In genomic region chr11:116878454-116878853, GRCm38 (mm10) we compare ENCODE assay signal across 28 mouse cellular contexts. TPM values are rescaled to one million over a fixed set of nuclear protein-coding genes. Genes with fewer than 3 reads are reported as not detected.
A peak's percentile ranks its signal among the peaks of the same experiment; 100 is the strongest.
DNase-seq lines count a peak whose midpoint lies in the region; ATAC-seq and TF ChIP-seq lines count a peak whose summit lies in the region.
"Had no signal": no experiment of that assay in that cellular context is flagged by ENCODE, and none has a peak within 500 bp of the region (broad histone marks: within the 10 kb centered on the region; RNA-seq: fewer than 3 reads in every experiment).

No protein-coding gene starts in this region.

- peaks cover 18% of the 10 kb centered on the region for H3K36me3 ChIP-seq in kidney, embryonic 15.5 days
- H3K36me3 ChIP-seq in kidney, adult 2 months (ENCODE audit: control insufficient read depth, insufficient read depth, low read length): no peaks in the 10 kb centered on the region; the same call in 1 of the 2 replicates
- H3K36me3 ChIP-seq in intestine, embryonic 16.5 days (ENCODE audit: control insufficient read depth, insufficient read depth, low read length): 0 out of 2 replicates have a peak, but pooled peaks cover 9% of the 10 kb centered on the region
- H3K36me3 ChIP-seq in stomach, embryonic 14.5 days (ENCODE audit: control insufficient read depth, insufficient read depth, low read length): peaks cover 12% of the 10 kb centered on the region
- H3K36me3 ChIP-seq in forebrain, postnatal 0 days (ENCODE audit: insufficient read depth): peaks cover 22% of the 10 kb centered on the region

- H3K9ac ChIP-seq in kidney, embryonic 15.5 days: no peak overlapping the region
- H3K9ac ChIP-seq in intestine, embryonic 16.5 days (ENCODE audit: low read depth, low read length): no peak overlapping the region
- no peak overlapping the region for H3K9ac ChIP-seq in stomach, embryonic 14.5 days (replicated peaks; ENCODE audit: low read depth, low read length)
- no peak overlapping the region for H3K9ac ChIP-seq in forebrain, postnatal 0 days
- H3K9ac ChIP-seq: embryonic facial prominence, embryonic 13.5 days; heart, embryonic 13.5 days; hindbrain, embryonic 14.5 days; limb, embryonic 15.5 days; liver, embryonic 13.5 days; midbrain, embryonic 13.5 days had no signal

- H3K27me3 ChIP-seq in kidney, embryonic 15.5 days: no peaks in the 10 kb centered on the region
- H3K27me3 ChIP-seq in kidney, adult 2 months (replicated peaks; ENCODE audit: control insufficient read depth, insufficient read depth, low read length): no peaks in the 10 kb centered on the region
- no peaks in the 10 kb centered on the region for H3K27me3 ChIP-seq in intestine, embryonic 16.5 days (replicated peaks; ENCODE audit: control insufficient read depth, insufficient read depth, low read length)
- no peaks in the 10 kb centered on the region for H3K27me3 ChIP-seq in stomach, embryonic 14.5 days (ENCODE audit: control insufficient read depth, insufficient read depth, low read length)
- H3K27me3 ChIP-seq in forebrain, postnatal 0 days (ENCODE audit: insufficient read depth, low read length): no peaks in the 10 kb centered on the region
- H3K27me3 ChIP-seq: embryonic facial prominence, embryonic 13.5 days; heart, embryonic 13.5 days; limb, embryonic 15.5 days; liver, embryonic 13.5 days; midbrain, embryonic 13.5 days had no signal

- H3K4me1 ChIP-seq in kidney, embryonic 15.5 days: no peaks in the 10 kb centered on the region
- H3K4me1 ChIP-seq in kidney, adult 2 months (ENCODE audit: control insufficient read depth, insufficient read depth, low read length): no peaks in the 10 kb centered on the region
- H3K4me1 ChIP-seq in intestine, embryonic 16.5 days (ENCODE audit: control insufficient read depth, insufficient read depth, low read length): no peaks in the 10 kb centered on the region
- H3K4me1 ChIP-seq in stomach, embryonic 14.5 days (ENCODE audit: control insufficient read depth, insufficient read depth, low read length): no peaks in the 10 kb centered on the region
- H3K4me1 ChIP-seq in forebrain, postnatal 0 days (ENCODE audit: insufficient read depth): no peaks in the 10 kb centered on the region
- H3K4me1 ChIP-seq: heart, embryonic 13.5 days; limb, embryonic 15.5 days; liver, embryonic 13.5 days; midbrain, embryonic 13.5 days had no signal

- 82% methylated on average over 8 of the region's 8 CpGs for WGBS in kidney, embryonic 15.5 days
- 75% methylated on average over 8 of the region's 8 CpGs for WGBS in kidney, adult 2 months
- WGBS in intestine, embryonic 16.5 days: 85% methylated on average over 8 of the region's 8 CpGs
- WGBS in stomach, embryonic 14.5 days: 84% methylated on average over 8 of the region's 8 CpGs
- WGBS in forebrain, postnatal 0 days: 90% methylated on average over 8 of the region's 8 CpGs

- H3K9me3 ChIP-seq in kidney, embryonic 15.5 days (replicated peaks): no peaks in the 10 kb centered on the region
- H3K9me3 ChIP-seq in intestine, embryonic 16.5 days (ENCODE audit: control insufficient read depth, low read length): no peaks in the 10 kb centered on the region
- H3K9me3 ChIP-seq in stomach, embryonic 14.5 days (ENCODE audit: control insufficient read depth, low read depth, low read length): no peaks in the 10 kb centered on the region
- no peaks in the 10 kb centered on the region for H3K9me3 ChIP-seq in forebrain, postnatal 0 days (ENCODE audit: low read length)
- H3K9me3 ChIP-seq: embryonic facial prominence, embryonic 13.5 days; heart, embryonic 13.5 days; limb, embryonic 10.5 days; limb, embryonic 15.5 days; liver, embryonic 13.5 days; midbrain, embryonic 13.5 days had no signal

- no peak overlapping the region for H3K4me3 ChIP-seq in kidney, embryonic 15.5 days (replicated peaks)
- no peak overlapping the region for H3K4me3 ChIP-seq in kidney, adult 2 months (ENCODE audit: insufficient read depth, low read depth, low read length)
- no peak overlapping the region for H3K4me3 ChIP-seq in intestine, embryonic 16.5 days (ENCODE audit: low read length)
- no peak overlapping the region for H3K4me3 ChIP-seq in stomach, embryonic 14.5 days (ENCODE audit: low read depth, low read length)
- H3K4me3 ChIP-seq in forebrain, postnatal 0 days (ENCODE audit: low read depth, low read length): no peak overlapping the region
- H3K4me3 ChIP-seq: embryonic facial prominence, embryonic 13.5 days; erythroblast, embryonic 14.5 days; heart, embryonic 13.5 days; limb, embryonic 10.5 days; limb, embryonic 15.5 days; liver, embryonic 13.5 days; midbrain, embryonic 13.5 days had no signal

- no peak for TF ChIP-seq POLR2A in kidney, adult 2 months (IDR thresholded peaks at IDR 0.05; ENCODE audit: low read depth, low read length)

- ATAC-seq in kidney, embryonic 15.5 days (replicated peaks; ENCODE audit: low FRiP score): no peak
- ATAC-seq in intestine, embryonic 16.5 days: 0 out of 2 replicates have a peak, but pooled peaks have one; percentile 21
- ATAC-seq in stomach, embryonic 14.5 days (ENCODE audit: insufficient number of reproducible peaks, insufficient read depth, low FRiP score, low read depth): 0 out of 2 replicates have a peak, but pooled peaks have one; percentile 33
- ATAC-seq in forebrain, postnatal 0 days: no peak
- ATAC-seq: CD4-positive, CD25-positive, alpha-beta regulatory T cell, adult 4 months; forebrain, embryonic 16.5 days; midbrain, embryonic 13.5 days had no signal

- TF ChIP-seq CTCF in kidney, adult 2 months (conservative IDR thresholded peaks at IDR 0.05; ENCODE audit: insufficient read depth, insufficient read length, low read depth, low read length): no peak
- TF ChIP-seq CTCF in forebrain, postnatal 0 days (IDR thresholded peaks at IDR 0.05; ENCODE audit: low read depth): no peak

- peak; percentile 51 to 57 for DNase-seq in cerebellum, postnatal 10 days
- DNase-seq in cerebellum, adult 11-12 months: no peak
- DNase-seq in kidney, adult 2 months: no peak
- DNase-seq in forebrain, postnatal 0 days: no peak
- DNase-seq: cerebellum, adult 8-10 months; embryo, embryonic 11 days; heart, postnatal 10 days; liver, embryonic 13.5 days; lung, adult 2 months; lung, postnatal 10 days; thymus, postnatal 14 days had no signal

- no peak overlapping the region for H3K4me2 ChIP-seq in kidney, embryonic 15.5 days
- H3K4me2 ChIP-seq in intestine, embryonic 16.5 days (ENCODE audit: low read depth, low read length): no peak overlapping the region
- no peak overlapping the region for H3K4me2 ChIP-seq in stomach, embryonic 14.5 days (replicated peaks; ENCODE audit: low read depth, low read length)
- H3K4me2 ChIP-seq in forebrain, postnatal 0 days (ENCODE audit: low read depth): no peak overlapping the region
- H3K4me2 ChIP-seq: embryonic facial prominence, embryonic 13.5 days; heart, embryonic 13.5 days; hindbrain, embryonic 14.5 days; limb, embryonic 15.5 days; liver, embryonic 13.5 days; midbrain, embryonic 13.5 days had no signal

- H3K27ac ChIP-seq in kidney, embryonic 15.5 days: 0 out of 2 replicates have a peak overlapping the region, but pooled peaks have one; percentile 13
- no peak overlapping the region for H3K27ac ChIP-seq in kidney, adult 2 months (ENCODE audit: insufficient read depth, low read depth, low read length)
- H3K27ac ChIP-seq in intestine, embryonic 16.5 days (ENCODE audit: low read length): no peak overlapping the region
- no peak overlapping the region for H3K27ac ChIP-seq in stomach, embryonic 14.5 days (ENCODE audit: low read length)
- no peak overlapping the region for H3K27ac ChIP-seq in forebrain, postnatal 0 days (ENCODE audit: low read depth, low read length)
- H3K27ac ChIP-seq: embryonic facial prominence, embryonic 13.5 days; heart, embryonic 13.5 days; hindbrain, embryonic 14.5 days; limb, embryonic 10.5 days; limb, embryonic 15.5 days; liver, embryonic 13.5 days; macrophage; midbrain, embryonic 13.5 days had no signal

RNA-seq across cellular contexts. Expression of gene Srsf2, which starts 25.6 kb away (rescaled TPM):
- 810 and 860 TPM in 2 replicates for polyA plus RNA-seq in kidney, embryonic 15.5 days (2015; fragmentation: Nextera tagmentation; extraction: Ambion mirVana)
- 214 and 336 TPM in 2 replicates for polyA plus RNA-seq in kidney, adult 2 months (2012; rRNA removed)
- 389 and 590 TPM in 2 replicates for polyA plus RNA-seq in intestine, embryonic 16.5 days (2015; fragmentation: Nextera tagmentation; extraction: Ambion mirVana)
- 821 and 918 TPM in 2 replicates for polyA plus RNA-seq in stomach, embryonic 14.5 days (2014; fragmentation: Nextera tagmentation; extraction: Ambion mirVana)
- 249 and 262 TPM in 2 replicates for total RNA-seq in forebrain, postnatal 0 days (2014; rRNA removed)
- polyA plus RNA-seq in forebrain, postnatal 0 days (2015; fragmentation: Nextera tagmentation; extraction: Ambion mirVana): 477 and 486 TPM in 2 replicates

RNA-seq across cellular contexts. Expression of gene Mfsd11, which starts 26.2 kb away (rescaled TPM):
- 37.9 and 39.6 TPM in 2 replicates for polyA plus RNA-seq in kidney, embryonic 15.5 days (2015; fragmentation: Nextera tagmentation; extraction: Ambion mirVana)
- 44.9 and 48.5 TPM in 2 replicates for polyA plus RNA-seq in kidney, adult 2 months (2012; rRNA removed)
- 47.3 and 66.2 TPM in 2 replicates for polyA plus RNA-seq in intestine, embryonic 16.5 days (2015; fragmentation: Nextera tagmentation; extraction: Ambion mirVana)
- 38.7 and 40.8 TPM in 2 replicates for polyA plus RNA-seq in stomach, embryonic 14.5 days (2014; fragmentation: Nextera tagmentation; extraction: Ambion mirVana)
- 29.9 and 38.2 TPM in 2 replicates for total RNA-seq in forebrain, postnatal 0 days (2014; rRNA removed)
- polyA plus RNA-seq in forebrain, postnatal 0 days (2015; fragmentation: Nextera tagmentation; extraction: Ambion mirVana): 46.8 and 52.4 TPM in 2 replicates

RNA-seq across cellular contexts. Expression of gene Jmjd6, which starts 35.2 kb away (rescaled TPM):
- 72.6 and 75.5 TPM in 2 replicates for polyA plus RNA-seq in kidney, embryonic 15.5 days (2015; fragmentation: Nextera tagmentation; extraction: Ambion mirVana)
- polyA plus RNA-seq in kidney, adult 2 months (2012; rRNA removed): 19.6 and 20.9 TPM in 2 replicates
- 86.7 and 91.2 TPM in 2 replicates for polyA plus RNA-seq in intestine, embryonic 16.5 days (2015; fragmentation: Nextera tagmentation; extraction: Ambion mirVana)
- 68.2 and 68.6 TPM in 2 replicates for polyA plus RNA-seq in stomach, embryonic 14.5 days (2014; fragmentation: Nextera tagmentation; extraction: Ambion mirVana)
- total RNA-seq in forebrain, postnatal 0 days (2014; rRNA removed): 41.4 and 55.9 TPM in 2 replicates
- polyA plus RNA-seq in forebrain, postnatal 0 days (2015; fragmentation: Nextera tagmentation; extraction: Ambion mirVana): 48.1 and 50.1 TPM in 2 replicates

RNA-seq across cellular contexts. Expression of gene Mettl23, which starts 35.4 kb away (rescaled TPM):
- 51.5 and 60.6 TPM in 2 replicates for polyA plus RNA-seq in kidney, embryonic 15.5 days (2015; fragmentation: Nextera tagmentation; extraction: Ambion mirVana)
- 26.8 and 32.8 TPM in 2 replicates for polyA plus RNA-seq in kidney, adult 2 months (2012; rRNA removed)
- 58.4 and 65.8 TPM in 2 replicates for polyA plus RNA-seq in intestine, embryonic 16.5 days (2015; fragmentation: Nextera tagmentation; extraction: Ambion mirVana)
- 68.9 and 71.7 TPM in 2 replicates for polyA plus RNA-seq in stomach, embryonic 14.5 days (2014; fragmentation: Nextera tagmentation; extraction: Ambion mirVana)
- 40.3 and 55.4 TPM in 2 replicates for total RNA-seq in forebrain, postnatal 0 days (2014; rRNA removed)
- 54.2 and 69.3 TPM in 2 replicates for polyA plus RNA-seq in forebrain, postnatal 0 days (2015; fragmentation: Nextera tagmentation; extraction: Ambion mirVana)

RNA-seq across cellular contexts. Expression of gene Mgat5b, which starts 40.2 kb away (rescaled TPM):
- 0.13 and 0.43 TPM in 2 replicates for polyA plus RNA-seq in kidney, embryonic 15.5 days (2015; fragmentation: Nextera tagmentation; extraction: Ambion mirVana)
- polyA plus RNA-seq in kidney, adult 2 months (2012; rRNA removed): 0.94 and 1.4 TPM in 2 replicates
- 0.54 and 0.55 TPM in 2 replicates for polyA plus RNA-seq in intestine, embryonic 16.5 days (2015; fragmentation: Nextera tagmentation; extraction: Ambion mirVana)
- 1.2 and 1.3 TPM in 2 replicates for polyA plus RNA-seq in stomach, embryonic 14.5 days (2014; fragmentation: Nextera tagmentation; extraction: Ambion mirVana)
- 88.5 and 95.4 TPM in 2 replicates for total RNA-seq in forebrain, postnatal 0 days (2014; rRNA removed)
- polyA plus RNA-seq in forebrain, postnatal 0 days (2015; fragmentation: Nextera tagmentation; extraction: Ambion mirVana): 27.0 and 31.0 TPM in 2 replicates
- total RNA-seq: gastrocnemius, adult 8-10 months; hematopoietic stem cell, adult 5-6 weeks; megakaryocyte-erythroid progenitor cell, adult 5-6 weeks; monocyte, adult 5-6 weeks had no signal
- polyA plus RNA-seq: CD4-positive, CD25-positive, alpha-beta regulatory T cell, adult 4 months; erythroblast, embryonic 14.5 days; liver, embryonic 13.5 days; macrophage had no signal

Comparison
In these comparisons a context has a peak if more than half of its experiments do, and no peak if none do; other contexts are left out.
1. DNase-seq: peak in cerebellum, postnatal 10 days (2 of 2); none in cerebellum, adult 11-12 months (single experiment), kidney, adult 2 months (single experiment) and forebrain, postnatal 0 days (single experiment).
2. ATAC-seq: peak in intestine, embryonic 16.5 days (single experiment) and stomach, embryonic 14.5 days (single experiment); none in kidney, embryonic 15.5 days (single experiment) and forebrain, postnatal 0 days (single experiment).